Mouse (Mus musculus) embryonic facial prominence, embryonic 15.5 days (tissue): ENCODE measurements around the gene Nf1. TPM values are rescaled to one million over a fixed set of nuclear protein-coding genes. Genes with fewer than 3 reads are reported as not detected.
A peak's percentile ranks its signal among the peaks of the same experiment; 100 is the strongest.

Source experiments
- ATAC-seq: fragments of 200-750 bp; cut with Nextera tagmentation; 2 replicates; pipeline ENCODE4 v1.8.0; 2017; ENCODE audit warnings: low read depth, moderate TSS enrichment; ENCODE audit not compliant: insufficient number of reproducible peaks, low FRiP score, low TSS enrichment
- H3K27ac ChIP-seq: fragments of 300-500 bp; sonication (generic); replicated peaks from 2 replicates; pipeline ENCODE4 v1.5.1; 2015; ENCODE audit warnings: mild to moderate bottlenecking, inconsistent platforms
- H3K27me3 ChIP-seq: fragments of 300-500 bp; sonication (generic); 2 replicates; pipeline ENCODE4 v1.6.1; 2015; ENCODE audit warnings: inconsistent platforms
- H3K36me3 ChIP-seq: fragments of 300-500 bp; sonication (generic); 2 replicates; pipeline ENCODE4 v1.6.1; 2015; ENCODE audit warnings: mild to moderate bottlenecking, inconsistent platforms
- H3K4me1 ChIP-seq: fragments of 300-500 bp; sonication (generic); 2 replicates; pipeline ENCODE4 v1.6.1; 2015; ENCODE audit warnings: inconsistent platforms
- H3K4me2 ChIP-seq: fragments of 300-500 bp; sonication (generic); replicated peaks from 2 replicates; pipeline ENCODE4 v1.6.1; 2015; ENCODE audit warnings: mild to moderate bottlenecking, inconsistent platforms
- H3K4me3 ChIP-seq: fragments of 300-500 bp; sonication (generic); replicated peaks from 2 replicates; pipeline ENCODE4 v1.5.1; 2015; ENCODE audit warnings: mild to moderate bottlenecking, inconsistent platforms
- H3K9ac ChIP-seq: fragments of 300-500 bp; sonication (generic); 2 replicates; pipeline ENCODE4 v1.6.1; 2015; ENCODE audit warnings: inconsistent platforms
- H3K9me3 ChIP-seq: fragments of 300-500 bp; sonication (generic); replicated peaks from 2 replicates; pipeline ENCODE4 v1.6.1; 2016; ENCODE audit warnings: inconsistent platforms
- WGBS: fragments of 180-500 bp; shearing (Covaris S2); methylation state at CpG from one replicate; pipeline ENCODE4 v1.1.7; 2015; 5-methylcytosine and 5-hydroxymethylcytosine counted together
- polyA plus RNA-seq: library from polyadenylated mRNA; unstranded; fragments of >200 nt; fragmentation: Nextera tagmentation; extraction: Ambion mirVana; gene quantifications from 2 replicates; pipeline ENCODE4 v1.2.1, GENCODE M21; 2015

Nf1 gene
- polyA plus RNA-seq, 1 experiment from 2014 or later: 6.4 TPM

- no peak for ATAC-seq
- Histone ChIP-seq H3K27ac (no peak overlapping the region), H3K4me2 (no peak overlapping the region), H3K9me3 (no peaks in the 10 kb centered on the region), H3K4me3 (no peak overlapping the region), H3K36me3 (no peaks in the 10 kb centered on the region), H3K27me3 (no peaks in the 10 kb centered on the region), H3K9ac (no peak overlapping the region), H3K4me1 (no peaks in the 10 kb centered on the region)
- 76% methylated on average over 5 of the region's 5 CpGs for WGBS
Measured at GRCm38 (mm10) chr11:79623029-79623428, 283.5 kb downstream of the Nf1 start.

- H3K4me1 ChIP-seq: no peaks in the 10 kb centered on the region
- WGBS: 20% methylated on average over 4 of the region's 4 CpGs
- 0 out of 2 replicates have a peak, but pooled peaks have one; percentile 43 for ATAC-seq
Measured at GRCm38 (mm10) chr11:79624801-79625302, 285.4 kb downstream of the Nf1 start.

GRCm38 (mm10) chr11:79628716-79629115 is 289.2 kb downstream of the Nf1 start:
- H3K4me1 ChIP-seq: no peaks in the 10 kb centered on the region
- H3K36me3 ChIP-seq: no peaks in the 10 kb centered on the region
- WGBS: 69% methylated on average over 3 of the region's 3 CpGs
- H3K4me3 ChIP-seq: no peak overlapping the region
- ATAC-seq: no peak
- no peak overlapping the region for H3K27ac ChIP-seq
- H3K27me3 ChIP-seq: no peaks in the 10 kb centered on the region
- no peak overlapping the region for H3K4me2 ChIP-seq
- H3K9ac ChIP-seq: no peak overlapping the region
- no peaks in the 10 kb centered on the region for H3K9me3 ChIP-seq

More at GRCm38 (mm10) chr11:79624801-79625302, 285.4 kb downstream of the Nf1 start:
- Histone ChIP-seq H3K27me3 (no peaks in the 10 kb centered on the region), H3K36me3 (no peaks in the 10 kb centered on the region), H3K4me2 (no peak overlapping the region), H3K9ac (no peak overlapping the region), H3K4me3 (no peak overlapping the region), H3K27ac (no peak overlapping the region), H3K9me3 (no peaks in the 10 kb centered on the region)

DNA sequence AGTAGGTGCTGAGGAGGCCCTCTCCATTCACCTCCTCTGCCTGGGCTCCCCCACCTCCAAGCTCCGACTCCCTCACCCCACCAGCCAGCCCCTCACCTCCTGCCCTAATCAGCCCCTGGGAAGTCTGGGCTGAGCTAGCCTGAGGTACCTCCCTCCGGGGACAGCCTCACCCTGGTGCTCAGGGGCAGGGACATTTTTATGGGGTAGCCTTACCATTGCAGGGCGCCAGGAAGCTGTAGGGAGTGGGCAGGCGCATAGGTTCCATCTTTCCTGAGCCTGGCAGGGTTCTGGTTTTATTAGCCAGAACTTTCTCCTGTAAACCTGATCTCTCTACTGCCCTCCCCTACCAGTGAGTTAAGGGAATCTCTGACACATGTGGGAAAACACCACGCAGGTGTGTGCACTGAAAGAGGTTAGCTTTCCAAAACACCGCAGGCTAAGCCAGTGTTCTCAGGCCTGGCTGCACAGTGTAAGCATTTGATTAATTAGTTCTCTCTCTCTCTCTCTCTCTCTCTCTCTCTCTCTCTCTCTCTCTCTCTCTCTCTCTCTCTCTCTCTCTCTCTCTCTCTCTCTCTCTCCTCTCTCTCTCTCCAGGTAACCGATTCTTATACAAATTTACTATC is 290.4 kb downstream of the Nf1 start:
- WGBS: 73% methylated on average over 7 of the region's 7 CpGs
- Histone ChIP-seq H3K27me3 (no peaks in the 10 kb centered on the region), H3K9me3 (no peaks in the 10 kb centered on the region), H3K4me3 (no peak overlapping the region), H3K4me1 (no peaks in the 10 kb centered on the region), H3K9ac (no peak overlapping the region), H3K36me3 (no peaks in the 10 kb centered on the region), H3K4me2 (no peak overlapping the region), H3K27ac (no peak overlapping the region)
- ATAC-seq: no peak

- Histone ChIP-seq H3K9ac (no peak overlapping the region), H3K4me3 (no peak overlapping the region), H3K9me3 (no peaks in the 10 kb centered on the region), H3K27me3 (no peaks in the 10 kb centered on the region), H3K36me3 (no peaks in the 10 kb centered on the region), H3K4me1 (no peaks in the 10 kb centered on the region), H3K27ac (no peak overlapping the region), H3K4me2 (no peak overlapping the region)
- ATAC-seq: no peak
- WGBS: 31% methylated on average over 6 of the region's 6 CpGs
Measured at GRCm38 (mm10) chr11:79630521-79630920, 291.0 kb downstream of the Nf1 start.

Other genes with a start within 250 kb of the Nf1 start
- 5.6 and 5.8 TPM in 2 replicates for gene Ksr1, start 193.3 kb upstream of the Nf1 start, polyA plus RNA-seq
- 208 and 233 TPM in 2 replicates for gene Wsb1, start 85.0 kb upstream of the Nf1 start, polyA plus RNA-seq
- gene Gm9964, start 42.8 kb upstream of the Nf1 start, polyA plus RNA-seq: not detected in 2 replicates
- 0.21 and 0.29 TPM in 2 replicates for gene Omg, start 164.4 kb downstream of the Nf1 start, polyA plus RNA-seq
- gene Evi2b, start 184.1 kb downstream of the Nf1 start, polyA plus RNA-seq: 0.93 and 1.6 TPM in 2 replicates
- gene Evi2, start 190.9 kb downstream of the Nf1 start, polyA plus RNA-seq: 0.64 and 0.80 TPM in 2 replicates
- gene Evi2a, start 190.9 kb downstream of the Nf1 start, polyA plus RNA-seq: 6.9 and 7.2 TPM in 2 replicates